Mouse (Mus musculus) liver (tissue): ENCODE measurements at regions not wholly inside any gene's neighbourhood (a gene's known extent, or its start where the extent isn't known, plus 50 kb on each side); places are given as distances from the start of the nearest gene placed in this dataset.

Experiments used
- DNase-seq: peaks from one replicate; pipeline ENCODE4 v3.0.0-alpha.2; 2020; ENCODE audit warnings: mixed read lengths

DNA sequence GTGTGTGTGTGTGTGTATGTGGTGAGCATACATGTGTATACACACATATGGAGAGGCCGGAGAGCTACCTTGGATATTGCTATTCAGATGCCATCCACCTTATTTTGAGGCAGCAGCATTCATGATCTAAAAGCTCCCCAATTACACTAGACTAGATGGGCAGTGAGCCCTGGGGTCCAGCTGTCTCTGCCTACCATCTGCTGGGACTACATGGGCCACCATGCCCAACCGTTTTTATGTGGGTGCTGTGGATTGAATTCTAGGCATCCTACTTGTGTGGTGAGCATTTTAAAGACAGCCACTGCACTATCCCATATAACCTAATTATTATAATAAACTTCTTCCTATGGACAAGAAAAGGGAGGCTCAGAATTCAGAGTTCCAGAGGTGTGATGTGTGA is 172.6 kb downstream of the Gas1 start:
- DNase-seq = no peak

DNA sequence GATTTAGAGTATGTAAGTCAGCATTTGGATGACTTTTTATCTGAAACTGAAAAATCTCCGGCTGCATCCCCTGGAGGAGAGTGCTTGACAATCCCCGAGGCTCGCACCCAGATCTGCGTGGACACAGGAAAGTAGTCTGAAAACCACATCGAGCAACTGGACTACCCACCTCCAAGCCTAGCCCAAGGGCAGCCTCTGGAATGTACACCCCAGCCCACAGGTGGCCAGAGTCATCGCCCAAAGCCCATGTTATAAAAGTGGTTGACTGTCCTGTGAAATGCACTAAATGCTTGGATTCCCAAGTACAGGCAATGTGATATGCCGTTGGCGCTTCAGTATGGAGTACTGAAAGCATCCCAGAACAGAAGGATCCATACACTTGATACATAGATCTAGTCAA is 175.1 kb downstream of the Gas1 start:
- no peak for DNase-seq

- DNase-seq = no peak
Measured at GRCm38 (mm10) chr13:60001637-60002036, 175.5 kb downstream of the Gas1 start.

DNA sequence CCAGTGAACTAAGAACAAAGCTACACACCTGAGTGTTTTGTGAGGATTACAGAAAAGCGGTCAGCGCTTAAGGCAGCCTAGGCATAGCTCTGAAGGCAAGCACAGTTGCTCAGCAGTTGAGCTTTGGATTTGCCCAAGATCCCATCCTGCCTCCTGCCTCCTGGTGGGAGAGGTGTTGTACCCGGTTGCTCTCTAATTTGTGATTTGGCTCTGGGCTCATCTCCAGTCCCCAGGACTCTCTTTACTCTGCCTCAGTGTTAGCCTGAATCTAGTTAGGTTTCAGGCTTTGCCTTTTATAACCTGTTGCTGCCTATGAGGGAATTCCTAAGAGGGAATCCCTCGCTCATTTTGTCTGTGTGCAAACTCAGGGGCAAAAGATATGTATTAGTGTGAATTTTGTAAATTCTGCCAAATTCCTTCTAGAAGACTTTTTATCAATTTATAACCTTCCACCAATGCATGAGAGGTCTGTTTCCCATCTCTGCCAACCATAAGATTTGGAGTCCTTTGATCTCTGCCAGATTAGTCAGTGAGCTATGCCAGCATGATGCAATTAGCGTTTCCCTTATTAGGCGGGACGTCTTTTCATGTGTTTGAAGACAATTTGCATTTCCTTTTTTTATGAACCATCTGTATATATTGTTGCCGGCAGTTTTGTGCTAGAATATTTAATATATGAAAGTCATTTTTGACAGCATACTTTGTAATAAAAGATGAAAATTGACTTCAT is 176.4 kb downstream of the Gas1 start:
- DNase-seq = no peak

GRCm38 (mm10) chr13:59997431-59997830 is 174.5 kb upstream of the Tut7 start:
- DNase-seq = no peak

GRCm38 (mm10) chr13:59996146-59996814 is 173.3 kb upstream of the Tut7 start:
- DNase-seq = no peak

DNA sequence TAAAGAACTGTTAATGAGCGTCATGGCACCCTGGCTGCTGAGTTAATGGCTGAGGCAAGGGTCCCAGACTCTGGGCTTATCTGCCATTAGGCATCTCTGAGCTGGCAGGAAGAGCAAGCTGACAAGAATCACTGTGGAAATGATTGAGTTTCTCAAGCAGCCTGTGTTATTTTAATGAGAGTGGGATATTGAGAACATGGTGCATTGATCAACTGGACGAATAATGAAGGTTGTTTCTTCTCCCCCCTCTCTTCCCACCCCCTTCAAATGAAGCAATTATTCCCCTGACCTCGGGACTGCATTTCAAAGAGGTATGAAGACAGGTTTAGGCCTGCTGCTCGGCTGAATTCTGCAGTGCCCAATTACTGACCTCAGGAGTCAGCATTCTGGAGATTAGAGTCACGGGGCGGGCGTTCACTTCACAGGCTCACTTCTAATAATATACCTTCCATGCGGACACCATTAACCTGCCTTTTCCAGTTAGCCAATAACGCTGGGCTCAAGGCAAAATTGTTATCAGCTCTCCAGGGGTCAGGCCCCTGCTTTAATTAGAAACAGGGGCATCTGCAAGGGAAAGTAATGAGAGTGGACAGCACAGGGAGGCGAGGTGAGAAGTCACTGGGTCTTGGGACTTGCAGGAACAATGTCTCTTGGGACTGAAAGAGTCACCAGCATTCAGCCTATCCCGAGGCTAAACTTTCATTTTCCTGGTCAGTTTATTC is 170.0 kb upstream of the Tut7 start:
- no peak for DNase-seq

GRCm38 (mm10) chr13:59992346-59992745 is 169.4 kb upstream of the Tut7 start:
- DNase-seq = no peak

GRCm38 (mm10) chr13:59990402-59991280 is 167.7 kb upstream of the Tut7 start:
- no peak for DNase-seq

DNA sequence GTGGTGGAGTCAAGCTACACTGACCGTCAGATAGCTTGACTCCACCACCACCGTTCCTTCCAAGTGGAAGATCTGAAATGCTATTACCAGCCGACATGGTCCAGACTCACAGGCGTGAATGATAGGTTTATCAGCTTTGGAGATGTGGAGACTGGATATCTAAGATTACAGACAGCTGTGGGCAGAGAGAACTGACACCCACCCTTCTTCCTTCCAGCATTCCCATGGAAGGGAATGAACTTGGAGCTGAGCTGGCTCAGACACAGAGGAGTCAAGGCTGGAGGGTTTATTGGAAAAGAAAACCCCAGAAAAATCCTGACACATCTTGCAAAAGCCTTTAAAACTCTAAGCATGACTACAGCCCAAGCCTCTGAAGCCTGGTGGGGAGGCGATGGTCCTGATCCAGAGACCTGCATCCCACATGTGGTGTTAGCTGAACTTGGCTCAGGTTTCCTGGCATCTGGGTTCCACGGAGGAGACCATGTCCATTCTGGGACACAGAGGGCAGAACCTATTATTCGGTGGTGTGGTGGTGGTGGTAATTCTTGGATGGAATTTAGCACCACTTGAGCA is 165.5 kb upstream of the Tut7 start:
- no peak for DNase-seq

DNA sequence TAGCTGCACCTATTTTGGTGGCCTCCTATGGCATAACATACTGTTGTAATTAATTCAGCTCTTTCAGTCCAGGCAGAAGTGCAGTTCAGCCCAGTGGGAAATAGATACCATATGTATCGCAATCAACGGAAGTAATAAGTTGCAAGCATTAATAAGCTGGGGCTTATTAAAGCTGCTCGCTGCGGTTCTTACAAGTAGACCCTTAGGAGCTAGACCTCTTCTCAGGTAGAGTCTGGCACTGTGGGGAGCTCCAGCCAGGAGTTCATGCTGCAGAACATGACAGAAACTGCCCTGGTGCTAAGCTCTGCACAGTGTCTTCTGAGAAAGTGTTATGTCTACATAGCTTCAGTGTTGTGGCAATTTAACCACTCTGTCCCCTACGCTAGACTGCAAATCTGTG is 153.5 kb upstream of the Tut7 start:
- no peak for DNase-seq

GRCm38 (mm10) chr13:59972093-59972427 is 149.1 kb upstream of the Tut7 start:
- DNase-seq = no peak

- no peak for DNase-seq
Measured at GRCm38 (mm10) chr13:59971231-59972092, 148.5 kb upstream of the Tut7 start.

- no peak for DNase-seq
Measured at GRCm38 (mm10) chr13:59970430-59970829, 147.5 kb upstream of the Tut7 start.

GRCm38 (mm10) chr13:59969484-59969883 is 146.5 kb upstream of the Tut7 start:
- no peak for DNase-seq

GRCm38 (mm10) chr13:59968584-59969240 is 145.8 kb upstream of the Tut7 start:
- no peak for DNase-seq

GRCm38 (mm10) chr13:59966535-59967255 is 143.7 kb upstream of the Tut7 start:
- DNase-seq = no peak

DNA sequence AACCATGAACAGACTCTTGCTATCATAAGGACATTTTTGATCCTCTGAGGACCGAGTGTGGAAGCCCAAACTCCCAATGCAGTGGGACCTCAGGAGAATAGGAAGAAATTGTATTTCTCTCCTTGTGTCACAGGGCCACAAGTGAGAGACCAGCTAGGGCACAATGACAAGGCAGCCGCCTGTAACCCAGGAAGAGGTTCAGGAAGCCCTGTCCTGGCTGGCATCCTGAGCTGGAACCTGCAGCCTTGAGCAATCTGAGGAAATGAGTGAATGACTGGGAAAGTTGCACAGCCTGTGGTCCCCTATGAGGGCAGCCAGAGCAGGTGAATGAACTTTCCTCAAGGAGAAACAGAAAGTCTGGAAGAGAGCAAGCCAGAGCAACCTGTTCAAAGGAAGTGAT is 142.0 kb upstream of the Tut7 start:
- no peak for DNase-seq

DNA sequence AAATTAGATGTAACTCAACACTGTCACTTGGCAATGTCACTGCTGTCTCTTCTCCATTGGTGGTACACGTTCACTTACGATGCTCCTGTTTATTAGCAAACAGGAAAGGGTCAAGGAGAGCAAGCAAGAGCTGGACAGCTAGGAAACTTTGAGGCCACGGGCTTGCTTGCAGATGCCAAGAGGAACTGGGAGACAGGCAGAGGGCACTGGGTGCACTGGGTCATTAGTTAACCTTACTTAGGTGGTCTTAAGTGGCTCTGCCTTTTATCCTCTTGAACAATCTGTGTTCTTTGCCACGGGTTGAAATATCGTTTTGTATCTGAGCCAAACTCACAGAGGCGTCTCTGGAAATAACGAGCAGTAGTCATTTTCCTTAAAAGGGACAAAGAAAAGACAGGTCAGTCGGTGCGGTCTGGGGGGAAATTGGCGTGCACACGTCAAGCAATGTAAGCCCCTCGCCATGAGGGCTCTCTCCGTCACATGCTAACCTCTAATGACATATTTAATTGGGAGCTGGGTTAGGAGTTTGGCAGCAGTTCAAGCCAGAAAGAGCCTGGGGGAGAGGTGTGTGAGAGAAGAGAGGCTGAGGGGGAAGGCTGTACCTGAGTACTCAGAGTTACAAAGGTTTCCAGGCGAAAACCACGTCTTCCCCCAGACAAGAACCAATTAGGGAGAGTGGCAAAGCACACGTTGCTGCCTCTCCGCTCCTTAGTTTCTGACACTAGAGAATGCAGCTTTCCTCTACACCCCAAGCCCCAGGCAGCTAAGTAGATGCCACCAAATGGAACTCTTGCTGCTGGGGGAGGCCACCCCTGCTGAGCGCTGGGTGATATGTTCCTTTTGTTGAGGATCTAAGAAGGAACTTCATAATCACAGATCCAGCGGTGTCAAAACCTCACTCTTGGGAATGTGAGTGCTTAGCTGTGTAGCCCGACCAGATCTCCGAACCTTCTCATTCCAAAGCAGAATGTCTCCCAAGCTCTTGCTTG is 140.0 kb upstream of the Tut7 start:
- no peak for DNase-seq
